Mouse (Mus musculus) thymus, adult 2 months (tissue): Measurements from ENCODE around the gene 3425401B19Rik.

Experiments
- CTCF ChIP-seq: fragments of 200-500 bp; IDR thresholded peaks from 2 replicates; pipeline ENCODE4 v1.5.1; 2012; ENCODE audit warnings: mild to moderate bottlenecking, control low read depth, low read length, moderate library complexity, borderline replicate concordance; ENCODE audit not compliant: control insufficient read depth, poor library complexity, insufficient read depth; ENCODE audit errors: extremely low read depth
- POLR2A ChIP-seq: fragments of 200-500 bp; IDR thresholded peaks from 2 replicates; pipeline ENCODE4 v1.6.1; 2012; ENCODE audit warnings: mild to moderate bottlenecking, low read length, control low read depth, moderate library complexity; ENCODE audit not compliant: control insufficient read depth, poor library complexity, insufficient read depth; ENCODE audit errors: extremely low read depth

GRCm38 (mm10) chr14:32732961-32733360, 47.9 kb upstream of the 3425401B19Rik start:
- TF ChIP-seq POLR2A (no peak), CTCF (no peak)
